Mouse (Mus musculus): Measurements from ENCODE around the gene a.
"Not testable (repeated sequence)": the region's sequence is repeated elsewhere in the genome, so short reads cannot be mapped to it uniquely, and the experiment has no call there.

The a gene

GRCm38 (mm10) chr2:154926843-154927242 is 135.6 kb downstream of the a start:
- no peak for DNase-seq

- DNase-seq = no peak
Measured at GRCm38 (mm10) chr2:154928298-154928697, 137.1 kb downstream of the a start.

- DNase-seq = no peak
Measured at GRCm38 (mm10) chr2:154933884-154934283, 142.7 kb downstream of the a start.

GRCm38 (mm10) chr2:154936106-154936505 is 144.9 kb downstream of the a start:
- no peak for DNase-seq

GRCm38 (mm10) chr2:154936536-154937155 is 145.4 kb downstream of the a start:
- no peak for DNase-seq

GRCm38 (mm10) chr2:154937547-154938390 is 146.6 kb downstream of the a start:
- no peak for DNase-seq

GRCm38 (mm10) chr2:154941952-154942351 is 150.8 kb downstream of the a start:
- DNase-seq = no peak

- DNase-seq = no peak
Measured at GRCm38 (mm10) chr2:154942546-154942945, 151.3 kb downstream of the a start.

GRCm38 (mm10) chr2:154943101-154943500 is 151.9 kb downstream of the a start:
- DNase-seq = peak; percentile 70

GRCm38 (mm10) chr2:154946921-154947320 is 155.7 kb downstream of the a start:
- no peak for DNase-seq

- DNase-seq = no peak
Measured at GRCm38 (mm10) chr2:154949352-154949751, 158.2 kb downstream of the a start.

GRCm38 (mm10) chr2:154949877-154950276 is 158.7 kb downstream of the a start:
- no peak for DNase-seq

- no peak for DNase-seq
Measured at GRCm38 (mm10) chr2:154950601-154951000, 159.4 kb downstream of the a start.

- DNase-seq = no peak
Measured at GRCm38 (mm10) chr2:154959486-154959885, 168.3 kb downstream of the a start.

GRCm38 (mm10) chr2:154959909-154960308 is 168.7 kb downstream of the a start:
- no peak for DNase-seq

GRCm38 (mm10) chr2:154963176-154963575 is 172.0 kb downstream of the a start:
- DNase-seq = no peak

- not testable (repeated sequence) for DNase-seq
Measured at GRCm38 (mm10) chr2:154969740-154970397, 178.7 kb downstream of the a start.

GRCm38 (mm10) chr2:154971919-154972692 is 180.9 kb downstream of the a start:
- no peak for DNase-seq

- no peak for DNase-seq
Measured at GRCm38 (mm10) chr2:154972981-154973380, 181.8 kb downstream of the a start.

GRCm38 (mm10) chr2:154986609-154987008 is 195.4 kb downstream of the a start:
- no peak for DNase-seq

- DNase-seq = no peak
Measured at GRCm38 (mm10) chr2:154991411-154991810, 200.2 kb downstream of the a start.

- no peak for DNase-seq
Measured at GRCm38 (mm10) chr2:154992083-154992482, 200.9 kb downstream of the a start.

- DNase-seq = no peak
Measured at GRCm38 (mm10) chr2:155005491-155005890, 214.3 kb downstream of the a start.
